Mouse (Mus musculus): ENCODE measurements around the gene Irf2.

DNA sequence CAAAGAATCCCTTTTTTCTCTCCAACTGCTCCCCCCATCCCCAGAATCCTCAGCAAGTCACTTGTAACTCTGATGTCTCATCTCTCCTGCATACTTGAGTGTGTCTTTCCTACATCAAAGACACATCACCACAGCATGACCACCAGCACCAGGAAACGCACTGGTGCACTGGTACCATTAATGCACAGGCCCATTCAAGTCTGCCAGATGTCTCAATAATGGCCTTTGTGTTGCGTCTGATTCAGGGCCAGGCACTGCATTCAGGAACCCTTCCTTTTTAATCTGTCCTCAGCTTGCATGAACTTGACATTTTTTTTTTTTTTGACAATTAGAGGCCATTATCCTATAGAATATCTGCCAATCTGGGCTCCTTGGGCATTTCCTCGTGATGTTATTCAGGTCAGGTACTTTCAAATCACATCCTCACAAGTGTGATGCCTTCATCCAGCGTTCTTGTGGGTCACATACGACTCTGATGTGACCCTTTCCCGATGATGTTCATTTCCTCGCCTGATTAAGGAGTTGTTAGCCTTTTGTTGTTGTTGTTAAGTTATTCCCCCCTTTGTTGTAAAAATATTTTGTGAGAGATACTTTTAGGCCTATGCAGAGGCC, 31.5 kb downstream of the Irf2 start:
- TF ChIP-seq CTCF (IDR thresholded peaks at IDR 0.05; ENCODE audit: low read depth): no peak
- TF ChIP-seq EP300 (optimal IDR thresholded peaks at IDR 0.05): no peak
